Mouse (Mus musculus): ENCODE results near the gene Pknox2. TPM values are rescaled to one million over a fixed set of nuclear protein-coding genes. Genes with fewer than 3 reads are reported as not detected.

Gene Pknox2
- polyA plus RNA-seq, 1 experiment = 0.72 TPM

DNA sequence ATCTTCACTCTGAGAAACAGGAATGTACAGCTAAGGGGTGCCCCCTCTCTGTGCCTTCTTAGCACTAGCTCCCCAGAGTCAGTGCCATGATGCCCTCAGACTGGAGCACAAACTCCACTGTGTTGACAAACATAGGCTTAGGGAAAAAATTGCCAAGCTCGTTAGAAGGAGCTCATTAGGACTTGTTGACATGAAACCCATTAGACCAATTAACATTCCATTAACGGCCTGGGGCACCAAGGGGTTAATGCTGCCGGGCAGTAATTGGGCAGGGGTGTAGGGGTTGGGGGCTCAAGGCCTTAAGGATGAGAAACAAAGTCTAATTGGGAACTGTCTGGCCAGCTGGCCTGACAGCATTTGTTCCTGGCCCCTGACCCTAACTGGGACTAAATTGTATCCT lies 175.1 kb downstream of the Pknox2 start:
- Histone ChIP-seq H3K4me3 (replicated peaks; ENCODE audit: control insufficient read depth, low read depth, low read length) (no peak overlapping the region), H3K4me1 (ENCODE audit: control insufficient read depth, insufficient read depth, low read length) (no peaks in the 10 kb centered on the region), H3K27ac (ENCODE audit: control insufficient read depth, insufficient read depth, low read depth, low read length, poor library complexity) (no peak overlapping the region)
- TF ChIP-seq POLR2A (IDR thresholded peaks at IDR 0.05; ENCODE audit: borderline replicate concordance, control insufficient read depth, low read depth, low read length) (no peak), CTCF (IDR thresholded peaks at IDR 0.05; ENCODE audit: control insufficient read depth, insufficient read depth, low read length) (no peak)
- WGBS = 60% methylated on average over 3 of the region's 3 CpGs

GRCm38 (mm10) chr9:36971066-36971465 lies 176.1 kb downstream of the Pknox2 start:
- no peak overlapping the region for H3K4me3 ChIP-seq (replicated peaks; ENCODE audit: control insufficient read depth, low read depth, low read length)
- WGBS = 27% methylated on average over 3 of the region's 3 CpGs

GRCm38 (mm10) chr9:36970651-36971050 lies 176.6 kb downstream of the Pknox2 start:
- Histone ChIP-seq H3K4me3 (replicated peaks; ENCODE audit: control insufficient read depth, low read depth, low read length) (no peak overlapping the region), H3K4me1 (ENCODE audit: control insufficient read depth, insufficient read depth, low read length) (no peaks in the 10 kb centered on the region), H3K27ac (ENCODE audit: control insufficient read depth, insufficient read depth, low read depth, low read length, poor library complexity) (no peak overlapping the region)
- WGBS = 5% methylated on average over 5 of the region's 5 CpGs
- TF ChIP-seq CTCF (IDR thresholded peaks at IDR 0.05; ENCODE audit: control insufficient read depth, insufficient read depth, low read length) (no peak), POLR2A (IDR thresholded peaks at IDR 0.05; ENCODE audit: borderline replicate concordance, control insufficient read depth, low read depth, low read length) (no peak)

More at GRCm38 (mm10) chr9:36971066-36971465, 176.1 kb downstream of the Pknox2 start:
- no peak for TF ChIP-seq CTCF (IDR thresholded peaks at IDR 0.05; ENCODE audit: control insufficient read depth, insufficient read depth, low read length)
- no peak for TF ChIP-seq POLR2A (IDR thresholded peaks at IDR 0.05; ENCODE audit: borderline replicate concordance, control insufficient read depth, low read depth, low read length)
- Histone ChIP-seq H3K4me1 (ENCODE audit: control insufficient read depth, insufficient read depth, low read length) (no peaks in the 10 kb centered on the region), H3K27ac (ENCODE audit: control insufficient read depth, insufficient read depth, low read depth, low read length, poor library complexity) (no peak overlapping the region)

- no peaks in the 10 kb centered on the region for H3K4me1 ChIP-seq (ENCODE audit: control insufficient read depth, insufficient read depth, low read length)
- 75% methylated on average over 1 of the region's 1 CpGs for WGBS
- no peak overlapping the region for H3K27ac ChIP-seq (ENCODE audit: control insufficient read depth, insufficient read depth, low read depth, low read length, poor library complexity)
- no peak for TF ChIP-seq POLR2A (IDR thresholded peaks at IDR 0.05; ENCODE audit: borderline replicate concordance, control insufficient read depth, low read depth, low read length)
- no peak overlapping the region for H3K4me3 ChIP-seq (replicated peaks; ENCODE audit: control insufficient read depth, low read depth, low read length)
Observed at GRCm38 (mm10) chr9:36969131-36969530, 178.1 kb downstream of the Pknox2 start.

- Histone ChIP-seq H3K4me1 (ENCODE audit: control insufficient read depth, insufficient read depth, low read length) (no peaks in the 10 kb centered on the region), H3K27ac (ENCODE audit: control insufficient read depth, insufficient read depth, low read depth, low read length, poor library complexity) (no peak overlapping the region), H3K4me3 (replicated peaks; ENCODE audit: control insufficient read depth, low read depth, low read length) (no peak overlapping the region)
- WGBS = 46% methylated on average over 7 of the region's 7 CpGs
- TF ChIP-seq POLR2A (IDR thresholded peaks at IDR 0.05; ENCODE audit: borderline replicate concordance, control insufficient read depth, low read depth, low read length) (no peak), CTCF (IDR thresholded peaks at IDR 0.05; ENCODE audit: control insufficient read depth, insufficient read depth, low read length) (peak; percentile 50; the same call in 1 of the 2 replicates)
Observed at GRCm38 (mm10) chr9:36968713-36969112, 178.5 kb downstream of the Pknox2 start.

GRCm38 (mm10) chr9:36968236-36968635 lies 179.0 kb downstream of the Pknox2 start:
- Histone ChIP-seq H3K4me1 (ENCODE audit: control insufficient read depth, insufficient read depth, low read length) (no peaks in the 10 kb centered on the region), H3K27ac (ENCODE audit: control insufficient read depth, insufficient read depth, low read depth, low read length, poor library complexity) (no peak overlapping the region), H3K4me3 (replicated peaks; ENCODE audit: control insufficient read depth, low read depth, low read length) (no peak overlapping the region)
- whole genome bisulfite sequencing = 78% methylated on average over 7 of the region's 7 CpGs
- TF ChIP-seq CTCF (IDR thresholded peaks at IDR 0.05; ENCODE audit: control insufficient read depth, insufficient read depth, low read length) (no peak), POLR2A (IDR thresholded peaks at IDR 0.05; ENCODE audit: borderline replicate concordance, control insufficient read depth, low read depth, low read length) (no peak)

GRCm38 (mm10) chr9:36965720-36966119 lies 181.5 kb downstream of the Pknox2 start:
- H3K4me1 ChIP-seq (ENCODE audit: control insufficient read depth, insufficient read depth, low read length) = no peaks in the 10 kb centered on the region
- 69% methylated on average over 5 of the region's 5 CpGs for WGBS
- TF ChIP-seq CTCF (IDR thresholded peaks at IDR 0.05; ENCODE audit: control insufficient read depth, insufficient read depth, low read length) = no peak
- TF ChIP-seq POLR2A (IDR thresholded peaks at IDR 0.05; ENCODE audit: borderline replicate concordance, control insufficient read depth, low read depth, low read length) = no peak
- H3K4me3 ChIP-seq (replicated peaks; ENCODE audit: control insufficient read depth, low read depth, low read length) = no peak overlapping the region
- H3K27ac ChIP-seq (ENCODE audit: control insufficient read depth, insufficient read depth, low read depth, low read length, poor library complexity) = no peak overlapping the region

GRCm38 (mm10) chr9:36964230-36964629 lies 183.0 kb downstream of the Pknox2 start:
- Histone ChIP-seq H3K4me1 (ENCODE audit: control insufficient read depth, insufficient read depth, low read length) (no peaks in the 10 kb centered on the region), H3K4me3 (replicated peaks; ENCODE audit: control insufficient read depth, low read depth, low read length) (no peak overlapping the region), H3K27ac (ENCODE audit: control insufficient read depth, insufficient read depth, low read depth, low read length, poor library complexity) (no peak overlapping the region)
- TF ChIP-seq POLR2A (IDR thresholded peaks at IDR 0.05; ENCODE audit: borderline replicate concordance, control insufficient read depth, low read depth, low read length) (no peak), CTCF (IDR thresholded peaks at IDR 0.05; ENCODE audit: control insufficient read depth, insufficient read depth, low read length) (no peak)
- 53% methylated on average over 5 of the region's 5 CpGs for WGBS

- 66% methylated on average over 3 of the region's 3 CpGs for WGBS
- no peak for TF ChIP-seq CTCF (IDR thresholded peaks at IDR 0.05; ENCODE audit: control insufficient read depth, insufficient read depth, low read length)
- TF ChIP-seq POLR2A (IDR thresholded peaks at IDR 0.05; ENCODE audit: borderline replicate concordance, control insufficient read depth, low read depth, low read length) = no peak
Observed at GRCm38 (mm10) chr9:36963512-36963911, 183.7 kb downstream of the Pknox2 start.

More at GRCm38 (mm10) chr9:36963512-36963911, 183.7 kb downstream of the Pknox2 start:
- H3K27ac ChIP-seq (ENCODE audit: control insufficient read depth, insufficient read depth, low read depth, low read length, poor library complexity) = no peak overlapping the region
- no peaks in the 10 kb centered on the region for H3K4me1 ChIP-seq (ENCODE audit: control insufficient read depth, insufficient read depth, low read length)
- no peak overlapping the region for H3K4me3 ChIP-seq (replicated peaks; ENCODE audit: control insufficient read depth, low read depth, low read length)

Measured in bone marrow, adult 2 months (tissue).